Mouse (Mus musculus) left cerebral cortex, adult 18-20 months (tissue): ENCODE results near the gene Fig4. TPM values are rescaled to one million over a fixed set of nuclear protein-coding genes. Genes with fewer than 3 reads are reported as not detected.

Experiments
- DNase-seq, 2 experiments: peaks; one replicate each; pipeline ENCODE4 v3.0.0; 2021 to 2022; ENCODE audit warnings: low spot score in 2 of 2, mixed read lengths in 1 of 2
- total RNA-seq, 2 experiments: library from RNA; stranded (reverse); gene quantifications; 2 replicates each; pipeline ENCODE4 v1.2.3; 2021

Fig4 gene
- total RNA-seq, 2 experiments from 2014 or later = 25.4 to 27.2 TPM

GRCm38 (mm10) chr10:41149307-41149706 lies 153.8 kb downstream of the Fig4 start:
- DNase-seq = no peak

- no peak for DNase-seq
Measured at GRCm38 (mm10) chr10:41146141-41146540, 156.9 kb downstream of the Fig4 start.

Other genes starting within 250 kb of the Fig4 start
- gene Gpr6, start 231.0 kb downstream of the Fig4 start, total RNA-seq = 10 to 100 TPM in 1 of 2 experiments, 1 to 10 TPM in 1; 5.8 to 12.2 TPM
- under 1 TPM in 1 of 2 experiments, not detected in 1; 0.07 TPM for gene Ak9, start 720 bp upstream of the Fig4 start, total RNA-seq
- 10 to 100 TPM; 19.1 to 19.8 TPM for gene Zbtb24, start 147.1 kb upstream of the Fig4 start, total RNA-seq
- 10 to 100 TPM; 25.1 to 25.5 TPM for gene Mical1, start 173.1 kb upstream of the Fig4 start, total RNA-seq
- gene Smpd2, start 187.1 kb upstream of the Fig4 start, total RNA-seq = 10 to 100 TPM; 15.0 to 16.9 TPM
- 1 to 10 TPM; 4.4 to 5.7 TPM for gene Ppil6, start 187.2 kb upstream of the Fig4 start, total RNA-seq
- gene Cd164, start 216.2 kb upstream of the Fig4 start, total RNA-seq = 10 to 100 TPM; 61.0 to 68.7 TPM